Mouse (Mus musculus) natural killer cell, adult 2 months (primary cell): ENCODE results near the gene Lmna.

Experiments used
- DNase-seq, 2 experiments: peaks; one replicate each; pipeline ENCODE4 v3.0.0; 2022; ENCODE audit warnings: low spot score in 2 of 2

Lmna gene

DNA sequence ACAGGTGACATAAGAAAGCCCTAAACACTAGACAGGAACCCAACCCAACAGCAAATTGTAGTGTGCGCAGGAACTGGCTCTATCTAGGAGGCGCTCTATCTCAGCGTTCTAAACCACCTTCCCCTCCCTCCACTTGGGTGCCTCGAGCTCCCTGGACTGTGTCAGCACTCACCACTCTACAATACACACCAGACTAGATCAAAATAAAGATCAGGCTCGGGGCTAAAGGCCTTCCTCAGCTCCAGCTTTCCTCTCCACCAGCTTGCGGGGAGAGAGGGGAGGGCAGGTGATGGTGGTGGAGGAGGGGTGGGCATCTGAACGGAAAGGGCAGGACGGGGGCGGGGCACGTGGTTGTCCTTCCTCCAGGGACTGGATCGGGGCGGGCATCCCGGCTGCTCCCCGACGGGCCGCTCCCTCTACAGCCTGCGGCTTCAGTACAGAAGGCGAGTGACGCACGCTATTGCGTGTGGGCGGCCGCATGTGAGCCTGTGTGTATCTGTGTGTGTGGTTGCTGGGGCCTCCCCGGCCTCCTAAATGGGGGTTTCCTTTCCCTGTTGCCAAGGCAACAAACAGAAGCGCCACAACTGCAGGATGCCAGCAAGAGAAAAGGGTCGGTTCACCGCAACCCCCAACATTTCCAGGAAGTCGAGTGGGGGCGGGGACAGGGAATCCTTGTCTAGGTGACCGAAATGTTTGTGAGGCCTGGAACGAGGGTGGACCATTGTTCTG lies at the start of gene Lmna:
Lmna (minus strand) TSS at position 265 of the 729 bp plus-strand sequence.
- DNase-seq = peak; percentile 98 to 99

- DNase-seq = no peak
These were observed 46.9 kb upstream of the Lmna start for GRCm38 (mm10) chr3:88556616-88557015.

DNA sequence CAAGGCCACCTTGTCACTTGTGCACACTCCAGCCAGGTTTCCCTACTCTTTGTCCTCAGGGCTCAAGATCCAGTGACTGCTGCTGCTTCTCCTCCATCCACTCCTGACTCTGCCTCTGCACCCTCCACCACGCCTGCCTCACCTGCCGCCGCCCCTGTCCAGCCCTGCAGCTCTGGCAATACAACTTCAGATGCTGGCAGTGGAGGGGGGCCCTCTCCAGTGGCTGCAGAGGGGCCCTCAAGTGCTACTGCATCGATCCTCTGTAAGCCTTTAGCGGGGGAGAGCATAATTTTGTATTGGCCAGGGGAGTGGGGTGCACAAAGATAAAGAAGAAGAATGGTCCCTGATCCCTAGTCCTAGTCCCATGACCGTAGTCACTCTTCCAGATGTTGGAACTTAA lies 46.0 kb upstream of the Lmna start:
- no peak for DNase-seq

DNA sequence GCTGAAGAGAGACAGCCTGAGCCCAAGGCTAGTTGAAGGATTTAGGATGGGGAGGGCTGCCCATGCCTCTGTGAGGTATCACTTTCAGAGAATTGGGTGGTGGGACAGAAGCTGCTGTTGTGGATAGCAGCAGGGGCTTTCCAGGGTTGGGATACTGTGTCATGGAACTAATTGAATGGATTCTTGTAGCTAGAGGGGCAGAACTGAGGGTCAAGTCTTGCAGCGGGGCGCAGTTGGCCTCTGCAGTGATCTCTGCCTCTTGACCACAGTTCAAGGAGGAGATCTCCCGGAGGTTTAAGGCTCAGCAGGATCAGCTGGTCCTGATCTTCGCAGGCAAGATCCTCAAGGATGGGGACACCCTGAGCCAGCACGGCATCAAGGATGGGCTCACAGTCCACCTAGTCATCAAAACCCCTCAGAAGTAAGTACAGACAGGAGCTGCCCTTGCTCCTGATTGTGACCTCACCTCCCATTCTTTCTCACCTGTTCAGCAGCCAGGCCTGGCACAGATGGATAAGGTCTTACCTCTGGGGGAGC lies 45.4 kb upstream of the Lmna start:
- DNase-seq = no peak

- DNase-seq = no peak
These were observed 44.3 kb upstream of the Lmna start for GRCm38 (mm10) chr3:88553880-88554586.

DNA sequence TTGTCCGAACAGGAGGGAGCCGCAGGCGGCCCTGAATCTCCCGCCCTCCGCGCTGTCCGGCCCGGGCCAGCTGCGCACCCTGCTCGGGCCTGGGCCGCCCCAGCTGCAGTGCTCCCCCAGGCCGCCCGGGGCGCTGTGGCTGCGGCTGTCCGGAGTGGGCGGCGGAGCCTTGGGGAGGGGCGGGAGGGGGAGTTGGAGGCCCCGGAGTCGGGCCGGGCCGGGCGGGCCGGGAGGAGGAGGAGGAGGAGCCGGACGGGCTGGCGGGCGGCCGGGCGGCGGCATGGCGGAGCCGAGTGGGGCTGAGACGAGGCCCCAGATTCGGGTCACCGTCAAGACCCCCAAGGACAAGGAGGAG lies 43.7 kb upstream of the Lmna start, which contains the start of gene Ubqln4:
Ubqln4 (plus strand) TSS at position 234 of the 355 bp plus-strand sequence.
- DNase-seq = peak; percentile 84 to 87

DNA sequence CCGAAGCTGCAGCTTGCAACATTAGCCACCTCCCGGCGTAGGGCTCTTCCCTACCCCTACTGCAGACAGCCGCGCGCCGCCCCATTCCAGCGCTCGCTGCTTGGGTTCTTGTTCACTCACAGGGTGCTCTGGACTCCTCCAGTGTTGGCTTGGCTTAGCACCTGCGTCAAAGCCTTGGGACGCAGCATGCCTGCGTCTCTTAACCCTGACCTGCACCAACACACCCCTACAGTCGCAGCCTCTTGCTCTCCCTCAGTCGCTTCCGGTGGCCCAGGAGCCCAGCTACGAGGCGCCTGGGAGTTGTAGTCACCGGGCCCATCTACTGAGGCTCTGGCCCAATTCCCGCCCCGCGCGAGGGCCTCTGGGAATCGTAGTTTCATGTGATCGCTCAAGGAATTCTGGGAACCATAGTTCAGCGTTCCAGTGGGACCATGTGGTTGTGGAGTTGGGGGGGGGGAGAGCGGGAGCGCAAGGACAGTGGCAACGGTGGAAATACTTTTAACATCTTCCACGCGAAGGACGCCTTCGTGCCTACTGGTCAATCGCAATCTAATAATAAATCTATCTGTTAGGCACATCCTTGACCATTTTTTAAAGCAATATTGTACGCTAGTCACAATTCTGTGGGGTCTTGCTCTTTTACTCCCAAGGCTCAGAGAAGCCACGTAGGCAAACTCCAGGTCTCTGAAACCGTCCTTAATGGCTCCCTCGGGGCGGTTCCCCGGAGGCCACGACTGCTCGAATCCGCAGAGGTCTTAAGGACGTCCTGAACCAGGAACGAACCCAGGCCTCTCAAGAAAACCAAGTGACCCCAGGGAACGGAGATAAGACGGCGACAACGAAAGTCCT lies 43.1 kb upstream of the Lmna start, which contains the start of gene Lamtor2:
Lamtor2 (minus strand) TSS at position 399 of the 849 bp plus-strand sequence.
- peak; percentile 84 to 88 for DNase-seq

- DNase-seq = no peak
These were observed 42.4 kb upstream of the Lmna start for GRCm38 (mm10) chr3:88552082-88552645.

DNA sequence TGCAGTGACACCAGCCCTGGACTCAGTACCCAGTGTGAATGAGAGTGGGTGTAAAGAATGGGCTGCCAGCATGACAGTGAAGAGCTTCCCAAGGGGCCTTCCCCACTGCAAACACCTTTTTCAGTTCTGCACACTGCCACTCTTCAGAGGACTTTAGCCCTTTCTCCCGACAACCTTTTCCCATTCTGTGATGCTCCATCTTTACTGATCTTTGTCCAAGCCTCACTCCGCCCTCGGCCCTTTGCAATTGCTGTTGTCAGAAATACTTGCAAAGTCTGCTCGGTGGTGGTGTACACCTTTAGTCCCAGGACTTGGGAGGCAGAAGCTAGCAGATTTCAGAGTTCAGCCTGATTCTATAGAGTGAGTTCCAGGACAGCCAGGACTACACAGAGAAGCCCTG lies 41.8 kb upstream of the Lmna start:
- DNase-seq = no peak

GRCm38 (mm10) chr3:88548180-88548917 lies 38.6 kb upstream of the Lmna start, which contains the start of gene Rab25:
Gene Rab25, minus strand, starts transcription at chr3:88548300.
- no peak for DNase-seq

DNA sequence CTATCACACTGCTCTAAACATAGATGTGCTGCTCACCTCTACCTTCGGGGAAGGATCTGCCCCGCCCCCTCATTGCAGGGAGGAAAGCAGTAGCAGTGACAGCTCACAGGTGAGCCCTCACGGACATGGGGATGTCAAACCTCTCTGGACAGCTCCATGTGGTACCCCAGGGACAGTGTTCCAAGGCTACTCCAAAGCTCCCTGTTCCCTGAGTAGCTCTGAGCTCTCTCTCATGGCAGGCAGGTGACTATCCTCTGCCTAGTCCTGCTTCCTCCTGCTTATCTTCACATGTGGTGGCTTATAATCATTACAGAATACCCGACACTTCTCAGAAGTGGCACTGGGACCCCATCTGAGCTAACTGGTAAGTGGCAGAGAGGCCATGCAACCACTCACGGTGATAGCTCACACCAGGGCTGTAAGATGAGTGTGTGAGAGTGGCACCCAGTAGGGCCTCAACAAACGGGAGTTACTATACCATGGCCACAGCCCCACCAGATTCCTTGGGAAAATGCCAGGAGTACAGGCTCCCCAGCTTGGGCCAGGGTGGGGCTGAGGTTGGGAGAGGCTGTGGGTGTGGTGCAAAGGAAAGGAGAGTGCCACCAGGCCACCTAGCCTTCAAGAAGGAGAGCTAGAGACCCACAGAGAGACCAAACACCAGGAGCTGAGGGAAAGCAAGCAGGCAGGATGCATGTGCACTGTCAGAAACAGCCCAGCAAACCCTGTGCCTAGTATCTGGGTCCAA lies 37.1 kb upstream of the Lmna start:
- DNase-seq = no peak

DNA sequence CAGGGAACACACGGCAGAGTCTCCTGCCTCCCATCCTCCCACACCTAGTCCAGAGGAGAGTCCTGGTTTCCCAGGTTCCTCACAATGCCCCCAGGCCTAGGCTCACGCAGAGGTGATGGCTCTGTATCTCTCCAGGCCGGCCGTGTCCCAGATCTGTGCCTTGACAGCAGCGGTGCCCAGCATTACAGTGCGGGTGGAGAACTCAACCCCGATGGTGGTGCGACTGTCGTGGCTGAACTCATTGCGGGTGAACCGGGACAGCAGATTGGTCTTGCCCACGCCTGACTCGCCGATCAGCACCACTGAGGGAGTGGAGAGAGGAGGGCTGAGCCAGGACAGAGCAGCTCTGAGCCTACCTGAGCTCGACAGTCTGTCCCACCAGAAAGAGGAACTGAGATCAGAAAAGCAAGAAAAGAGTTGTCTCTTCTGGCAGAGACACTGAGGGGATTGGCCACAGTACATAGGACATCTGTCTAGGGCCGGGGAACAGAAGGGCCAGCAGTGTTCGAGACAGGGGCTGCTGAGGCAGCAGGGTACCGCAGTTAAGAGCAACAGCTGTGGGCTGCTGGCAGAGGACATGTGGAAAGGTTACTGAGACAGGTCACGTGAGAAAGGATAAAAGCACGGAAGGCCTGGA lies 35.3 kb upstream of the Lmna start:
- DNase-seq = peak in 1 of 2 experiments; percentile 40

- DNase-seq = no peak
These were observed 34.8 kb upstream of the Lmna start for GRCm38 (mm10) chr3:88544514-88544913.

DNA sequence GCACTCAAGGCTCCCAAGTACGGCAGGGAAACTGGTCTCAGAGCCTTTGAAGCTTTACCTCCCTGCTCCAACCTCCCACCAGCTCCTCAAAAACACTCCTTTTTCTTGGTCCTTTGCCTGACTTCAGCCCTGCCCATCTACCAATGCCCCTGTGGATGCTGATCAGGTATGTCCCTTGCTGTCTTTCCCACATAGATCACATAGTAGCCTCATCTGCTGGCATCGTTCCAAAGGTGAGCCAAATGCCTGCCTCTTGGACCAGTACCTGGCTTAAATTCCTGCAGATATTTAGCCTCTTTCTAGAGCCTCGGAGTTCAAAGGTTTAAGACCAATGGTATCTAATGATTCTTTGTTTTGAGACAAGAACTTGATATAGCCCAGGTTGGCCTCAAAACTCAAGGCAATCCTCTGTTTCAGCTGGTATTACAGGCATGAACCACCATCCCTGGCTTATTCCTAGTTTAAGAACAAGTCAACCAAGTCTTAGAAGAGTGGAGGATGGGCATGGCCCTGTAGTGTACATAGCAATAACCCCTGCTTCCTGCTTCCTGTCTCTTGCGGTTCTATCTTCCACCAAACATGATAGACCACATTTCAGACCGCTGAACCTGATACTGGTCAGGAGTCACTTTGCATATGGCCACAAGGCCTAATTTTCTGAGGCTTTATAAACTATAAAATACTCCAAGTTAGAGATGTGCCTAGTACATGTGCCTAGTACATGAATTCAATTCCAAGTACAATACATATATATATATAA lies 34.1 kb upstream of the Lmna start:
- no peak for DNase-seq

GRCm38 (mm10) chr3:88543174-88543573 lies 33.4 kb upstream of the Lmna start:
- no peak for DNase-seq

- DNase-seq = no peak
These were observed 32.7 kb upstream of the Lmna start for GRCm38 (mm10) chr3:88542486-88542885.

DNA sequence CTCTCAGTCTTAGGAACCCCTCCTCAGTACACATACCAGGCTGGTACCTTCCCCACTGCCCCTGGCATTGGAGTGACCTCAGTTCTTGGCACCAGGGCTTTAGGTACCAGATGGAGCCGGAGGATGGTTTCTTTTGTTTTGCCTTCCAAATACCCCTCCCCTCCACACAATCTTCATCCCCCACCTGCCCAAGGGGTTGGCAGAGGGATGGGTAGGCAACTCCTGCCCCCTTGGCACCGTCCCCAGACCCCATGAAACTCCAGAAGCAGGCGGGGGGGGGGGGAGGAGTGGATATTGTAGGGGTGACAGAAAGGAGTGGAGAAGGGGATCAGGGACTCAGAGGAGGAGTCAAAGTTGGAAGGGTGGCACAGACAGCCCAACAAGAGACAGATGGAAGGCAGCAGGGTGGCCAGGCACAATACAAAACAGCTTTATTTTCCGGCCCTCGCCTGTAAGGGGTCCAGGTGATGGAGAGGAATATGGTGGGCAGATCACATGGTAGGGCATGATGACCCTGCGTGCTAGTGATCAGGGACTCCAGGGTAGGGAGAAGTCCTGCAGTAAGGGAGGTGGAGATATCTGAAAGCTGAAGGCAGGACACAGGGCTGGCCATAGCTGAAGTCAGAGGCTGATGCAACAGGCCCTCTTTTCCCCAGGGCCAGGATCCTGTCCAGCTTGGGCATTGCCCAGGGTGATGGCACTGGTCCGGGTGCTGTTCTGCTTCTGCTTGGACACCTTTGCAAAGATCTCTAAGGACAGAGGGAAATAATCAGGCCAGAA lies 32.1 kb upstream of the Lmna start:
- no peak for DNase-seq

- DNase-seq = no peak
These were observed 30.3 kb upstream of the Lmna start for GRCm38 (mm10) chr3:88540085-88540484.
